Mouse (Mus musculus): ENCODE results near the gene Gm28539.
"Not testable (repeated sequence)": the region's sequence is repeated elsewhere in the genome, so short reads cannot be mapped to it uniquely, and the experiment has no call there.

DNA sequence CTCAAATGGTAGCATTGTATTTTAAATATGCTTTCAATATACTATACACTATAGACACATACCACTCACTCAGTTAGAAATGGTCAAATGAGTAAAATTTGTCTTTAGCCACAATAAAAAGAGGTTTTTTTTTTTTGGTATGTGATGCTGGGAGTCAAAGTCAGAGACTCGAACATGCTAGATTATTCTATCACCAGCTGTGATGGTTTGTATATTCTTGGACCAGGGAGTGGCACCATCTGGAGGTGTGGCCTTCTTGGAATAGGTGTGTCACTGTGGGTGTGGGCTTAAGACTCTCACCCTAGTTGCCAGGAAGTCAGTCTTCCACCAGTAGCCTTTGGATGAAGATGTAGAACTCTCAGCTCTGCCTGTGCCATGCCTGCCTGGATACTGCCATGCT lies 34.1 kb downstream of the Gm28539 start:
- TF ChIP-seq CTCF (conservative IDR thresholded peaks at IDR 0.05; ENCODE audit: low read length); POU5F1 (IDR thresholded peaks at IDR 0.05; ENCODE audit: borderline replicate concordance, low read length); NANOG (IDR thresholded peaks at IDR 0.05; ENCODE audit: borderline replicate concordance, low read length): not testable (repeated sequence)
